Mouse (Mus musculus): ENCODE results near the gene Robo1.

DNA sequence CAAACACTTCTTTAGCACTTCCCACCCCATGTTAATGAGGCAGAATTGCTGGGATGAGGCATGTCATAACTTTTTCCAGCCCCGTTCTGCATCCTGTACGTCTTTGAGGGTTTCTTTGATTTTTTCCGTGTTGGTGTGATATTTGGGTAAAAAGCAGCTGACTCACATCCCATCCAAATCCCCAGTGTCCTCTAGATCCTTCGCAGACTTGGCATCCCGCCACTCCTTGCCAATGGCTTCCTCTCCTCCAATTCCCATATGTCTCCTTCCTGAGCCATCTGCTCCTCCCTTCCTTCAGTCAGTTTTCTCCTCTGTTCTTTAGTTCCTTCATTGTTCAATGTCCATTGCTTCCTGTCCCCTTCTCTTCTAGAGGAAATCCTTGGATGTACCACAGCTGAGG is 605.0 kb downstream of the Robo1 start:
- TF ChIP-seq POLR2A (IDR thresholded peaks at IDR 0.05; ENCODE audit: control insufficient read depth, low read depth, low read length) (no peak), CTCF (IDR thresholded peaks at IDR 0.05; ENCODE audit: control insufficient read depth, insufficient read depth, insufficient replicate concordance, low read depth, low read length) (no peak)
